Mouse (Mus musculus): ENCODE results near the gene Erich3.

GRCm38 (mm10) chr3:154755225-154755624, 91.6 kb downstream of the Erich3 start:
- TF ChIP-seq MAFK (IDR thresholded peaks at IDR 0.05; ENCODE audit: borderline replicate concordance, low read depth, low read length), result no peak
- no peak for TF ChIP-seq MAX (IDR thresholded peaks at IDR 0.05; ENCODE audit: low read length)
- TF ChIP-seq TCF12 (IDR thresholded peaks at IDR 0.05; ENCODE audit: low read depth, low read length), result no peak

All from MEL (cell line).